Mouse (Mus musculus) layer of hippocampus, adult 11-12 months (tissue): ENCODE data around the gene Sp4.

ENCODE experiments used
- DNase-seq: peaks from one replicate; pipeline ENCODE4 v3.0.0; 2022; ENCODE audit warnings: low spot score

The Sp4 gene

GRCm38 (mm10) chr12:118276385-118276784, 24.9 kb downstream of the Sp4 start:
- no peak for DNase-seq

- no peak for DNase-seq
Measured at GRCm38 (mm10) chr12:118264905-118265304, 36.3 kb downstream of the Sp4 start.

GRCm38 (mm10) chr12:118263878-118264277, 37.4 kb downstream of the Sp4 start:
- no peak for DNase-seq

GRCm38 (mm10) chr12:118255292-118255782, 45.9 kb downstream of the Sp4 start:
- no peak for DNase-seq

GRCm38 (mm10) chr12:118221182-118221581, 80.1 kb downstream of the Sp4 start:
- DNase-seq: no peak

GRCm38 (mm10) chr12:118220062-118220461, 81.2 kb downstream of the Sp4 start:
- no peak for DNase-seq

- DNase-seq: no peak
Measured at GRCm38 (mm10) chr12:118212163-118212562, 89.1 kb downstream of the Sp4 start.

- peak; percentile 5 for DNase-seq
Measured at GRCm38 (mm10) chr12:118198386-118199093, 102.7 kb downstream of the Sp4 start, which contains the start of gene Dnah11. Gene Dnah11, minus strand, starts transcription at chr12:118199043.

GRCm38 (mm10) chr12:118196583-118196982, 104.7 kb downstream of the Sp4 start:
- DNase-seq: no peak

- DNase-seq: no peak
Measured at GRCm38 (mm10) chr12:118189535-118189934, 111.7 kb downstream of the Sp4 start.

- DNase-seq: no peak
Measured at GRCm38 (mm10) chr12:118187663-118188062, 113.6 kb downstream of the Sp4 start.

GRCm38 (mm10) chr12:118186881-118187489, 114.3 kb downstream of the Sp4 start:
- no peak for DNase-seq

GRCm38 (mm10) chr12:118186120-118186880, 114.9 kb downstream of the Sp4 start:
- no peak for DNase-seq
